Mouse (Mus musculus) testis, adult 2 months (tissue): Measurements from ENCODE around the gene Akap10. TPM values are rescaled to one million over a fixed set of nuclear protein-coding genes. Genes with fewer than 3 reads are reported as not detected.
"Not testable (repeated sequence)": the region's sequence is repeated elsewhere in the genome, so short reads cannot be mapped to it uniquely, and the experiment has no call there.

Experiments
- H3K27ac ChIP-seq: fragments of 200-500 bp; 2 replicates; pipeline ENCODE4 v1.5.1; 2012; ENCODE audit warnings: low read depth, low read length; ENCODE audit not compliant: control insufficient read depth, insufficient read depth
- H3K27me3 ChIP-seq: fragments of 200-500 bp; 2 replicates; pipeline ENCODE4 v1.6.1; 2012; ENCODE audit warnings: mild to moderate bottlenecking, low read length, moderate library complexity; ENCODE audit not compliant: control insufficient read depth, insufficient read depth
- H3K36me3 ChIP-seq: fragments of 200-500 bp; 2 replicates; pipeline ENCODE4 v1.6.1; 2012; ENCODE audit warnings: mild to moderate bottlenecking, low read length; ENCODE audit not compliant: control insufficient read depth, insufficient read depth
- H3K4me1 ChIP-seq: fragments of 200-500 bp; 2 replicates; pipeline ENCODE4 v1.6.1; 2012; ENCODE audit warnings: low read length; ENCODE audit not compliant: control insufficient read depth, insufficient read depth
- H3K4me3 ChIP-seq: fragments of 200-500 bp; 2 replicates; pipeline ENCODE4 v1.5.1; 2012; ENCODE audit warnings: low read depth, mild to moderate bottlenecking, low read length, moderate library complexity, mixed read lengths; ENCODE audit not compliant: control insufficient read depth
- CTCF ChIP-seq: fragments of 200-500 bp; IDR thresholded peaks from 2 replicates; pipeline ENCODE4 v1.5.1; 2012; ENCODE audit warnings: low read depth, mild to moderate bottlenecking, inconsistent platforms, low read length, moderate library complexity; ENCODE audit not compliant: control insufficient read depth, insufficient read depth, insufficient replicate concordance
- POLR2A ChIP-seq: fragments of 200-500 bp; IDR thresholded peaks from 2 replicates; pipeline ENCODE4 v1.6.1; 2012; ENCODE audit warnings: low read depth, mild to moderate bottlenecking, inconsistent platforms, low read length, moderate library complexity; ENCODE audit not compliant: control insufficient read depth
- polyA plus RNA-seq: library from polyadenylated mRNA; depleted of rRNA; stranded (reverse); fragments of >200 nt; gene quantifications from 2 replicates; pipeline ENCODE4 v1.2.3, GENCODE M21; 2012

The Akap10 gene
- polyA plus RNA-seq, 1 experiment = 21.5 TPM

- Histone ChIP-seq H3K27ac (no peak overlapping the region), H3K4me1 (no peaks in the 10 kb centered on the region), H3K36me3 (no peaks in the 10 kb centered on the region), H3K4me3 (no peak overlapping the region), H3K27me3 (no peaks in the 10 kb centered on the region)
- TF ChIP-seq CTCF (no peak), POLR2A (no peak)
These were observed 33.1 kb upstream of the Akap10 start for GRCm38 (mm10) chr11:61963193-61963592.

GRCm38 (mm10) chr11:61962684-61963083 lies 32.6 kb upstream of the Akap10 start:
- TF ChIP-seq POLR2A (no peak), CTCF (no peak)
- Histone ChIP-seq H3K27me3 (no peaks in the 10 kb centered on the region), H3K27ac (no peak overlapping the region), H3K4me1 (no peaks in the 10 kb centered on the region), H3K4me3 (no peak overlapping the region), H3K36me3 (no peaks in the 10 kb centered on the region)

GRCm38 (mm10) chr11:61960096-61960495 lies 30.0 kb upstream of the Akap10 start:
- Histone ChIP-seq H3K4me1 (peaks cover 6% of the 10 kb centered on the region), H3K4me3 (no peak overlapping the region), H3K27ac (no peak overlapping the region), H3K36me3 (no peaks in the 10 kb centered on the region), H3K27me3 (no peaks in the 10 kb centered on the region)
- TF ChIP-seq CTCF (no peak), POLR2A (no peak)

DNA sequence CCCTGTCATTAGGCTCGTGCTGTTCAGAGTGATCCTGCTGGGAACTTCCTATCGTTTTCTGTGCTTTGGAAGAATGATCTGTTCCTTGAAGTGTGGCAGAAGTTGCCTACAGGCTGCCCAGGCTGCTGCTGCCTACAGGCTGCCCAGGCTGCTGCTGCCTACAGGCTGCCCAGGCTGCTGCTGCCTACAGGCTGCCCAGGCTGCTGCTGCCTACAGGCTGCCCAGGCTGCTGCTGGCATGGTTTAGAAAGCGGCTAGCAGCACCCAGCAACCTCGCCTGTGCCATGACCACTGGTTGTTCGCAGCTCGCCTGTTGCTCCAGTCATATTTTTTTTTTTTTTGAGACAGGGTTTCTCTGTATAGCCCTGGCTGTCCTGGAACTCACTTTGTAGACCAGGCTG lies 28.7 kb upstream of the Akap10 start:
- not testable (repeated sequence) for H3K27ac ChIP-seq, H3K27me3 ChIP-seq, H3K36me3 ChIP-seq, H3K4me3 ChIP-seq, H3K4me1 ChIP-seq

GRCm38 (mm10) chr11:61957296-61957813 lies 27.3 kb upstream of the Akap10 start:
- no peaks in the 10 kb centered on the region for H3K36me3 ChIP-seq
- H3K4me3 ChIP-seq = peak overlapping the region; percentile 82
- H3K4me1 ChIP-seq = peaks cover 6% of the 10 kb centered on the region
- H3K27me3 ChIP-seq = no peaks in the 10 kb centered on the region
- H3K27ac ChIP-seq = no peak overlapping the region
- TF ChIP-seq CTCF (no peak), POLR2A (no peak)

- peak within 1 kb of the TSS; percentile 82 for H3K4me3 ChIP-seq
- no peak within 1 kb of the TSS for H3K27ac ChIP-seq
- no peaks in the 10 kb centered on the region for H3K36me3 ChIP-seq
- peak; percentile 86 for TF ChIP-seq CTCF
- TF ChIP-seq POLR2A = no peak
- H3K4me1 ChIP-seq = peaks cover 10% of the 10 kb centered on the region
- no peaks in the 10 kb centered on the region for H3K27me3 ChIP-seq
These were observed 26.7 kb upstream of the Akap10 start, which contains the start of gene Specc1 for GRCm38 (mm10) chr11:61956572-61957295. Gene Specc1, plus strand, starts transcription at chr11:61956763.

DNA sequence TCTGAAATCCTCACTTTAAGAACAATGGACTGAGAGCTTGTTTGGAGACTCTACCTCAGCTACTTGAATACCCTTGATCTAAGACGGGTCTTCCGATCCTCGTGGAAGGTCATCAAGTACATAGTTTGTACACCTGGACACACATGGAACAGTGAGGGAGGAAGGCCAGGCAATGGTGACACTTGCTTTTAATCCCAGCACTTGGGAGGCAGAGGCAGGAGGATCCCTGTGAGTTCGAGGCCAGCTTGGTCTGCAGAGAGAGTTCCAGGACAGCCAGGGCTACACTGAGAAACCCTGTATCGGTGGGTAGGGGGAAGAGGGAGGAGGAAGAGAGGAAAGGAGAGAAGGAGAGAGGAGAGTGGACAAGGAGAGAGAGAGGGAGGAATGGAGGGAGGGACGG lies 25.9 kb upstream of the Akap10 start:
- Histone ChIP-seq H3K27me3 (no peaks in the 10 kb centered on the region), H3K27ac (no peak overlapping the region), H3K4me1 (peaks cover 13% of the 10 kb centered on the region), H3K36me3 (no peaks in the 10 kb centered on the region), H3K4me3 (no peak overlapping the region)
- TF ChIP-seq POLR2A (no peak), CTCF (no peak)
